Mouse (Mus musculus): ENCODE measurements around the gene Ddx19a. TPM values are rescaled to one million over a fixed set of nuclear protein-coding genes. Genes with fewer than 3 reads are reported as not detected.

Gene Ddx19a
- 14.0 and 14.7 TPM in 2 replicates for polyA plus RNA-seq (2015; fragmentation: Nextera tagmentation; extraction: Ambion mirVana)

- Histone ChIP-seq H3K27me3 (no peaks in the 10 kb centered on the region), H3K4me2 (peak within 1 kb of the TSS; percentile 72), H3K27ac (peak within 1 kb of the TSS; percentile 73), H3K4me3 (peak within 1 kb of the TSS; percentile 82), H3K9ac (peak within 1 kb of the TSS; percentile 81), H3K9me3 (replicated peaks) (no peaks in the 10 kb centered on the region), H3K36me3 (ENCODE audit: poor library complexity, severe bottlenecking) (peaks cover 12% of the 10 kb centered on the region), H3K4me1 (peaks cover 13% of the 10 kb centered on the region)
- 3% methylated on average over 58 of the region's 58 CpGs for WGBS
- peak; percentile 98 for ATAC-seq
Measured at GRCm38 (mm10) chr8:110997547-110998531, at the start of gene Ddx19a. Ddx19a (minus strand) TSS chr8:110997800.

DNA sequence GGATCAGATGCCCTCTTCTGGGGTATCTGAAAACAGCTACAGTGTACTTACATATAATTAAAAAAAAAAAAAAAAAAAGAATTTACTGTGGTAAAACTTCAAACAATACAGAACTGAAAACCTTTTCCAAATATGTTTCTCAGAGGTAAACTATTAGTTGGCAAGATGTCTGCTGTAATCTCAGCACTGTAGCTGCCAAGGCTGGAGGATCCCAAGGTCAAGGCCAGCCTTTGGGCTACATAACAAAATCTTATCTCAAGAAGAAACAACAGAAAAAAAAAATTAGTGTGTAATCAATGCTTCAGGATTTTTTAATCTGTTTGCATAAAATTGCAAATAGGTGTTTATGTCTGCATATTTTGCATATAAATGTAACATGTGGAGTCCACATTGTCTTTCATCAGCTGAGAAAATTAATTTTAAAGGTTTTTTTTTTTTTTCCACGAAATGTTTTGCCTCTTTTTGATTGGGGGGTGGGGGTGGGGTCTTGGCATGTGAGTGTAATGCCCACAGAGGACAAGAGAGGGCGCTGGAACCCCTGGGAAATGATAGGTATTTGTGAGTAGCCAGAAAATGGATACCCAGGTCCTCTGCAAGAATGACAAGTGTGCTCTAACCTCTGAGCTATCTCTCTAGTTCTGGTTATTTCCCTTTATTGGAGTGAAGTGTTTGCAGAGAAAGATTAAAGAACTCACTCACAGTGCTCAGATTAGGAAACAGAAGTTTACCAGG, 46.6 kb upstream of the Ddx19a start:
- Histone ChIP-seq H3K4me1 (no peaks in the 10 kb centered on the region), H3K4me2 (no peak overlapping the region), H3K9me3 (replicated peaks) (no peaks in the 10 kb centered on the region), H3K4me3 (no peak overlapping the region), H3K9ac (no peak overlapping the region), H3K27ac (no peak overlapping the region), H3K36me3 (ENCODE audit: poor library complexity, severe bottlenecking) (peaks cover 99% of the 10 kb centered on the region), H3K27me3 (no peaks in the 10 kb centered on the region)
- no peak for ATAC-seq
- 48% methylated on average over 2 of the region's 2 CpGs for WGBS

DNA sequence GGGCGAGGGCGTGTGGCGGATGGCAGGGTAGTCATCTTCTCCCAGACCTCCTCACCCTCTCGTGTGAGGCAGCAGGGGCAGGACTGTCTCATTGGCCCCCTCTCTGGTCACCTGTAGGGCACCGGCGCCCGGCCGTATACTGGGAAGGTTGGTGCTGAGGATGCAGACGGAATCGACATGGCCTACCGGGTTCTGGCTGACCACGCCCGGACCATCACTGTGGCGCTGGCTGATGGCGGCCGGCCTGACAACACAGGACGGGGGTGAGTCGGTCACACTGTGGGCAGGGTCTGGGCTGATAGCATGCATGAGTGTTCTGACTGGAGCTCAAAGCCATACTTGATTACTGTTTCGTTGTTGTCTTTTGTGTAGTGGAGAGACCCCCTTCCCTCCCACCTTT, 44.9 kb upstream of the Ddx19a start:
- 96% methylated on average over 19 of the region's 19 CpGs for WGBS
- no peaks in the 10 kb centered on the region for H3K4me1 ChIP-seq
- H3K9me3 ChIP-seq (replicated peaks) = no peaks in the 10 kb centered on the region
- ATAC-seq = no peak
- H3K4me2 ChIP-seq = no peak overlapping the region
- no peak overlapping the region for H3K27ac ChIP-seq
- H3K27me3 ChIP-seq = no peaks in the 10 kb centered on the region
- H3K4me3 ChIP-seq = no peak overlapping the region
- H3K9ac ChIP-seq = no peak overlapping the region
- H3K36me3 ChIP-seq (ENCODE audit: poor library complexity, severe bottlenecking) = peaks cover 98% of the 10 kb centered on the region

DNA sequence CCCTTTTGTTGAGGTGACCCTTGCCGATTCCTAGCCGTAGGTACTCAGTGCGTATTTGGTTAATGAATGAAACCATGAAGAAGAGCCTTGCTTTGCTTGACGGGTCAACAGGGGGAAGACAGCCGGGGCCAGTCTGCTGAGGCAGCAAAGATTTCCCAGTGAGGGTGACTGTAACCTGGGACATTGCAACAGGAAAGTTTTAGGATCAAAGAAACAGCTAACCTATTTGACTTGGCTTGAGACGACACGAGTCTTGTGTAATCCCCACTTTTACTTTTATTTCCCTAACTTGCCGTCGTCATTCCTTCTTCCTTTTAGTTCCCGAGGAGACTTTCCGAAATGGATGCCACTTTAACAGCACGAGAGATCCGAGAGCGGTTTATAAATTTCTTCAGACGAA, 39.0 kb upstream of the Ddx19a start:
- Histone ChIP-seq H3K9me3 (replicated peaks) (no peaks in the 10 kb centered on the region), H3K9ac (no peak overlapping the region), H3K4me2 (no peak overlapping the region), H3K27me3 (peaks cover 3% of the 10 kb centered on the region), H3K4me3 (no peak overlapping the region), H3K27ac (no peak overlapping the region), H3K36me3 (ENCODE audit: poor library complexity, severe bottlenecking) (peaks cover 49% of the 10 kb centered on the region), H3K4me1 (peaks cover 18% of the 10 kb centered on the region)
- ATAC-seq = no peak
- WGBS = 94% methylated on average over 15 of the region's 15 CpGs

- Histone ChIP-seq H3K4me3 (peak overlapping the region; percentile 76), H3K36me3 (ENCODE audit: poor library complexity, severe bottlenecking) (peaks cover 27% of the 10 kb centered on the region), H3K4me2 (peak overlapping the region; percentile 65), H3K9ac (peak overlapping the region; percentile 83), H3K27me3 (peaks cover 22% of the 10 kb centered on the region), H3K9me3 (replicated peaks) (no peaks in the 10 kb centered on the region), H3K4me1 (peaks cover 18% of the 10 kb centered on the region), H3K27ac (peak overlapping the region; percentile 64)
- WGBS = 19% methylated on average over 12 of the region's 12 CpGs
- no peak; the same call in 1 of the 2 replicates for ATAC-seq
Measured at GRCm38 (mm10) chr8:111034276-111034675, 36.7 kb upstream of the Ddx19a start.

GRCm38 (mm10) chr8:111033482-111034215, 36.0 kb upstream of the Ddx19a start:
- WGBS = 5% methylated on average over 37 of the region's 37 CpGs
- ATAC-seq = peak; percentile 100
- peak overlapping the region; percentile 64 for H3K27ac ChIP-seq

GRCm38 (mm10) chr8:111032916-111033315, 35.3 kb upstream of the Ddx19a start, which contains the start of gene Aars:
Aars (plus strand) TSS chr8:111033144.
- Histone ChIP-seq H3K9me3 (replicated peaks) (no peaks in the 10 kb centered on the region), H3K4me1 (peaks cover 23% of the 10 kb centered on the region), H3K27me3 (peaks cover 22% of the 10 kb centered on the region), H3K9ac (peak within 1 kb of the TSS; percentile 83), H3K27ac (peak within 1 kb of the TSS; percentile 64), H3K4me3 (peak within 1 kb of the TSS; percentile 76), H3K4me2 (peak within 1 kb of the TSS; percentile 65), H3K36me3 (ENCODE audit: poor library complexity, severe bottlenecking) (peaks cover 14% of the 10 kb centered on the region)
- WGBS = 97% methylated on average over 7 of the region's 7 CpGs
- no peak for ATAC-seq

More at GRCm38 (mm10) chr8:111033482-111034215, 36.0 kb upstream of the Ddx19a start:
- Histone ChIP-seq H3K27me3 (peaks cover 22% of the 10 kb centered on the region), H3K4me3 (peak overlapping the region; percentile 76), H3K4me1 (peaks cover 18% of the 10 kb centered on the region), H3K36me3 (ENCODE audit: poor library complexity, severe bottlenecking) (peaks cover 21% of the 10 kb centered on the region), H3K9ac (peak overlapping the region; percentile 83), H3K9me3 (replicated peaks) (no peaks in the 10 kb centered on the region), H3K4me2 (peak overlapping the region; percentile 65)

DNA sequence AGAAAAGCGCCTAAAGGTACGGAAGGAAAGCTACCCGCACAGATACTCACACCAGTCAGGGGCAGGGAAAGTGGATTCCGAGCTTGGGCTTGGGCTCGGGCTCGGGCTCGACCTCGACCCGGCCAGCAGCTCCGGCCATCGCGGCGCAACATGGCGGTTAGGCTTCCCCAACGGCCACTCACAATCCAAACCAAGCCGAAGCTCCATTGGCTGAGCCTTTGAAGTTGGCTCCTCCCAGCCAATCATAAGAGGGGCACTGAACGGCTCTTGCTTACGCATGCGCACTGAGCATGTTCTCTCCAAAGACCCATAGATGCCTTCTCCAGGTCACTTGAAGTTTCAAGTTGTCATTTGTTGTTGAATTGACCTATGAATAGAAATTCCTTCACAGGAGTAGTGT, 34.0 kb upstream of the Ddx19a start, which contains the start of gene Ddx19b:
Gene Ddx19b (minus strand): TSS at position 180 of the 400 bp plus-strand sequence.
- no peak within 1 kb of the TSS for H3K4me3 ChIP-seq
- peaks cover 22% of the 10 kb centered on the region for H3K27me3 ChIP-seq
- H3K27ac ChIP-seq = no peak within 1 kb of the TSS
- no peak for ATAC-seq
- no peaks in the 10 kb centered on the region for H3K9me3 ChIP-seq (replicated peaks)
- H3K4me2 ChIP-seq = no peak within 1 kb of the TSS
- peaks cover 3% of the 10 kb centered on the region for H3K36me3 ChIP-seq (ENCODE audit: poor library complexity, severe bottlenecking)
- WGBS = 95% methylated on average over 19 of the region's 19 CpGs
- H3K4me1 ChIP-seq = peaks cover 28% of the 10 kb centered on the region
- no peak within 1 kb of the TSS for H3K9ac ChIP-seq

DNA sequence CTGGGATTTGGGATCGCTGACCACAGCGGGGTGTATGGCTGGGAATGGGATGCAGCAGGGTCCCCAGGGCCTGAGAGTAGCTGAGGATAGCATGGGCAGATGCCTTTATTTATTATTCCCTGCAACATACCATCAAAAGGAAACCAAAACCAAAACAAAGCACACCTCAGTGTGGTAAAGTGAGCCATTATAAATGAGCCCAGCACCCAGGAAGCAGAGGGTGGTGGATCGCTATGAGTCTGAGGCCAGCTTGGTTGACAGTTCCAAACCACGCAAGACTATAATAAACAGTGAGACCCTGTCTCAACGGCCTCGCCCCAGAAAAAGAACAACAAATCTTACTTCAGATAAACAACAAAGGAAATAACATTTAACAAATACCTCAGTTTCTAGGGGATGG, 32.4 kb upstream of the Ddx19a start:
- peaks cover 18% of the 10 kb centered on the region for H3K4me1 ChIP-seq
- WGBS = 88% methylated on average over 6 of the region's 6 CpGs
- peaks cover 22% of the 10 kb centered on the region for H3K27me3 ChIP-seq
- H3K27ac ChIP-seq = no peak overlapping the region
- no peak overlapping the region for H3K9ac ChIP-seq
- H3K36me3 ChIP-seq (ENCODE audit: poor library complexity, severe bottlenecking) = no peaks in the 10 kb centered on the region
- no peak for ATAC-seq
- H3K4me3 ChIP-seq = no peak overlapping the region
- no peaks in the 10 kb centered on the region for H3K9me3 ChIP-seq (replicated peaks)
- H3K4me2 ChIP-seq = no peak overlapping the region

DNA sequence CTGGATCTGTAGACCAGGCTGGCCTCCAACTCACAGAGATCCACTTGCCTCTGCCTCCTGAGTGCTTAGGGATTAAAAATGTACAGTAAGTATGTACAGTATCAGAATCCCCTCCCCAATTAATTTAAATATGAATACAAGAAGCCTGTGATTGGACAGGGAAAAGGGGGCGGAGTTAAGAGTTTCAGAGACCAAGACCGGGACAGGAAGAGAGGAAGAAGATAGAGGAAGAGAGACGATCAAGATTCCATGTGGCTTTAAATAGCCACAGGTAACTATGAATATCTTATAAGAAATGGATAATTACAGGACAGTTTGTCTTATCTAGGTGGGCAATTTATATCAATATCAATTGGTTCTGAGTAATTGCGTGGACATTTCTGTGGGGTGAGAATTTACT, 32.0 kb upstream of the Ddx19a start:
- Histone ChIP-seq H3K9ac (no peak overlapping the region), H3K27ac (no peak overlapping the region), H3K9me3 (replicated peaks) (no peaks in the 10 kb centered on the region), H3K4me2 (no peak overlapping the region), H3K27me3 (peaks cover 22% of the 10 kb centered on the region), H3K4me3 (no peak overlapping the region), H3K36me3 (ENCODE audit: poor library complexity, severe bottlenecking) (no peaks in the 10 kb centered on the region), H3K4me1 (peaks cover 14% of the 10 kb centered on the region)
- no peak for ATAC-seq
- 68% methylated on average over 4 of the region's 4 CpGs for WGBS

DNA sequence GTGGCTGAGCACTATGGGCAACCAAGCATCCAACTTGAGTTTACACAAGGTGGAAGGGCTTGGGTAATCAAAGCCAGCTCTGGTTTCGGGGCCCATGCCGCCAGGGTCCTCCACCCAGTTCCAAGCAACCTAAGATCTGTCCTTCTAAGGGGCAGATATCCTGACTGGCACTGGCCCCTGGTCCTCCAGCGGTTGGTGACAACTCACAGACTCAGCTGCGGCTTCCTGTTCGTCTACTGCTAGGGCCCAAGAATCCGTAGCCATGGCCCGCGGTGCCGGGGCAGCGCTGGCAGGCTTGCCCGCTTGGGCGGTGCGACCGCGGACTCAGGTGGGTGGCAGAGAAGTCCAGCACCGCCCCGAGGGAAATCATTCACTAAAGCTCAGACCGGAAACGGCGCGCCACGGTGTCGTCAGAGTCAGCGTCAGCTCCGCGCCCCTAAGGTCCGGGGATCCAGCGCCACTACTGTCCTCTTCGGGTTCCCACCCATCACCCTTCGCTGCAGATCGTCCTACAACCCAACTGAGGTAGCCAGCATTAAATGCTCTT, 29.9 kb upstream of the Ddx19a start:
- Histone ChIP-seq H3K4me2 (peak overlapping the region; percentile 87), H3K9me3 (replicated peaks) (no peaks in the 10 kb centered on the region), H3K27ac (no peak overlapping the region), H3K27me3 (peaks cover 22% of the 10 kb centered on the region), H3K4me3 (peak overlapping the region; percentile 79), H3K36me3 (ENCODE audit: poor library complexity, severe bottlenecking) (no peaks in the 10 kb centered on the region), H3K9ac (peak overlapping the region; percentile 82), H3K4me1 (peaks cover 10% of the 10 kb centered on the region; the same call in 1 of the 2 replicates)
- WGBS = under 1% methylated on average over 31 of the region's 31 CpGs
- peak; percentile 93 for ATAC-seq

All from forebrain, embryonic 13.5 days (tissue).